Mouse (Mus musculus): ENCODE results near the gene Tmem30c. TPM values are rescaled to one million over a fixed set of nuclear protein-coding genes. Genes with fewer than 3 reads are reported as not detected.
"Not testable (repeated sequence)": the region's sequence is repeated elsewhere in the genome, so short reads cannot be mapped to it uniquely, and the experiment has no call there.

Gene Tmem30c
- polyA plus RNA-seq, 1 experiment from 2014 or later = 0.13 TPM

DNA sequence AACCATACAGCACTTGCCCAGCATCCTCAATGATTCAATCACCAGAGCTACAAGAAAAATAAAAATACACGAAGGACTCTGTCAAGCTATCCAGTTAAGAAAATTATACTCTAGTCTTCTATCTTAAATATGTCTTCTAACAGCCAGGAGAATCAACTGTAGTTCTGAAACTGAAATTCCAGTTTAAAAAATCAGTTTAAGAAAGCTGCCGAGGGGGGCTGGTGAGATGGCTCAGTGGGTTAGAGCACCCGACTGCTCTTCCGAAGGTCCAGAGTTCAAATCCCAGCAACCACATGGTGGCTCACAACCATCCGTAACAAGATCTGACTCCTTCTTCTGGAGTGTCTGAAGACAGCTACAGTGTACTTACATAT, 60.7 kb downstream of the Tmem30c start:
- Histone ChIP-seq H3K4me2 (ENCODE audit: low read depth, severe bottlenecking) (peak overlapping the region; percentile 26; the same call in 1 of the 2 replicates), H3K4me3 (ENCODE audit: low read depth, low read length) (peak overlapping the region; percentile 88; the same call in 1 of the 2 replicates)
- not testable (repeated sequence) for H3K9me3 ChIP-seq (ENCODE audit: control insufficient read depth, low read length); H3K27ac ChIP-seq (replicated peaks; ENCODE audit: low read depth, low read length); H3K36me3 ChIP-seq (ENCODE audit: control insufficient read depth, insufficient read depth, low read length); H3K9ac ChIP-seq (ENCODE audit: low read length); H3K4me1 ChIP-seq (ENCODE audit: control insufficient read depth, insufficient read depth, low read length); DNase-seq (ENCODE audit: low spot score); H3K27me3 ChIP-seq (ENCODE audit: control insufficient read depth, insufficient read depth, low read length)
- WGBS = 75% methylated on average over 4 of the region's 5 CpGs
- ATAC-seq (ENCODE audit: insufficient number of reproducible peaks, low FRiP score, low TSS enrichment, low read depth) = peak; percentile 13; the same call in 1 of the 2 replicates

GRCm38 (mm10) chr16:57231089-57231936, 61.4 kb downstream of the Tmem30c start, which contains the start of gene Tbc1d23:
Gene Tbc1d23, minus strand, starts transcription at chr16:57231504.
- H3K9ac ChIP-seq (ENCODE audit: low read length) = peak within 1 kb of the TSS; percentile 72
- under 1% methylated on average over 42 of the region's 42 CpGs for WGBS
- ATAC-seq (ENCODE audit: insufficient number of reproducible peaks, low FRiP score, low TSS enrichment, low read depth) (peak; percentile 98), DNase-seq (ENCODE audit: low spot score) (peak; percentile 98)
- no peaks in the 10 kb centered on the region for H3K27me3 ChIP-seq (ENCODE audit: control insufficient read depth, insufficient read depth, low read length)
- H3K4me2 ChIP-seq (ENCODE audit: low read depth, severe bottlenecking) = peak within 1 kb of the TSS; percentile 58
- no peak within 1 kb of the TSS for H3K27ac ChIP-seq (replicated peaks; ENCODE audit: low read depth, low read length)
- no peaks in the 10 kb centered on the region for H3K9me3 ChIP-seq (ENCODE audit: control insufficient read depth, low read length)
- H3K36me3 ChIP-seq (ENCODE audit: control insufficient read depth, insufficient read depth, low read length) = no peaks in the 10 kb centered on the region
- peak within 1 kb of the TSS; percentile 88 for H3K4me3 ChIP-seq (ENCODE audit: low read depth, low read length)
- H3K4me1 ChIP-seq (ENCODE audit: control insufficient read depth, insufficient read depth, low read length) = no peaks in the 10 kb centered on the region

DNA sequence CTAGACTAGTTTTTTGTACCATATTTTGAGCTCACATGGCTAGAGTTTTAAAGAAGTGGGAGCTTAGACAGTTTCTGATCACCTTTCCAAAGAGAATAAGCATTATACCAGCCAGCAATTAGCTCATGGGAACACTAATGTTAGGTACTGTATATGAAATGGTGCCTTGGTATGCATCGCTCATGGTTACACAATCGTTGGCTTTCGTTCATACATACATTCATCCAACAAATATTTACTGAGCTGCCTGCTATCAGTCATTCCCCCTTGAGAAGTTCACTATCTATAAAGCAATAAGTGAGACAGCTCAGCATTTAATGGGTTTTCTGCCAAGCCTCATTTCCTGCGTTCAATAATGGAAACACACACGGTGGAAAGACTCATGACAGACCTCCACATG, 66.2 kb downstream of the Tmem30c start:
- 90% methylated on average over 5 of the region's 5 CpGs for WGBS

GRCm38 (mm10) chr16:57220361-57220760, 72.3 kb downstream of the Tmem30c start:
- no peaks in the 10 kb centered on the region for H3K27me3 ChIP-seq (ENCODE audit: control insufficient read depth, insufficient read depth, low read length)
- no peak for DNase-seq (ENCODE audit: low spot score)
- WGBS = 97% methylated on average over 6 of the region's 6 CpGs
- no peaks in the 10 kb centered on the region for H3K36me3 ChIP-seq (ENCODE audit: control insufficient read depth, insufficient read depth, low read length)
- H3K4me3 ChIP-seq (ENCODE audit: low read depth, low read length) = no peak overlapping the region
- H3K4me1 ChIP-seq (ENCODE audit: control insufficient read depth, insufficient read depth, low read length) = no peaks in the 10 kb centered on the region
- H3K9ac ChIP-seq (ENCODE audit: low read length) = no peak overlapping the region
- no peaks in the 10 kb centered on the region for H3K9me3 ChIP-seq (ENCODE audit: control insufficient read depth, low read length)
- ATAC-seq (ENCODE audit: insufficient number of reproducible peaks, low FRiP score, low TSS enrichment, low read depth) = no peak
- H3K27ac ChIP-seq (replicated peaks; ENCODE audit: low read depth, low read length) = no peak overlapping the region
- no peak overlapping the region for H3K4me2 ChIP-seq (ENCODE audit: low read depth, severe bottlenecking)

More for the DNA sequence above, 66.2 kb downstream of the Tmem30c start:
- no peak for ATAC-seq (ENCODE audit: insufficient number of reproducible peaks, low FRiP score, low TSS enrichment, low read depth)
- Histone ChIP-seq H3K9ac (ENCODE audit: low read length) (no peak overlapping the region), H3K4me1 (ENCODE audit: control insufficient read depth, insufficient read depth, low read length) (no peaks in the 10 kb centered on the region), H3K36me3 (ENCODE audit: control insufficient read depth, insufficient read depth, low read length) (no peaks in the 10 kb centered on the region), H3K4me3 (ENCODE audit: low read depth, low read length) (no peak overlapping the region), H3K27me3 (ENCODE audit: control insufficient read depth, insufficient read depth, low read length) (no peaks in the 10 kb centered on the region), H3K4me2 (ENCODE audit: low read depth, severe bottlenecking) (no peak overlapping the region), H3K9me3 (ENCODE audit: control insufficient read depth, low read length) (no peaks in the 10 kb centered on the region), H3K27ac (replicated peaks; ENCODE audit: low read depth, low read length) (no peak overlapping the region)
- no peak for DNase-seq (ENCODE audit: low spot score)

Other genes with a start within 250 kb of the Tmem30c start
- 0.09 TPM in 1 of 2 replicates, not detected in the other for gene Tmem45a2, start 221.5 kb downstream of the Tmem30c start, polyA plus RNA-seq (2014; fragmentation: Nextera tagmentation; extraction: Ambion mirVana)
- gene Tomm70a, start 171.2 kb downstream of the Tmem30c start, polyA plus RNA-seq (2014; fragmentation: Nextera tagmentation; extraction: Ambion mirVana) = 62.3 and 72.1 TPM in 2 replicates
- 70.0 and 71.5 TPM in 2 replicates for gene Nit2, start 125.5 kb downstream of the Tmem30c start, polyA plus RNA-seq (2014; fragmentation: Nextera tagmentation; extraction: Ambion mirVana)
- 25.8 and 26.0 TPM in 2 replicates for gene Tbc1d23, start 61.4 kb downstream of the Tmem30c start, polyA plus RNA-seq (2014; fragmentation: Nextera tagmentation; extraction: Ambion mirVana)
- gene Filip1l, start 60.2 kb upstream of the Tmem30c start, polyA plus RNA-seq (2014; fragmentation: Nextera tagmentation; extraction: Ambion mirVana) = 24.3 and 25.7 TPM in 2 replicates